Mouse (Mus musculus) adrenal gland, adult 18-20 months (tissue): Measurements from ENCODE around the gene Slc41a2. TPM values are rescaled to one million over a fixed set of nuclear protein-coding genes. Genes with fewer than 3 reads are reported as not detected.
A peak's percentile ranks its signal among the peaks of the same experiment; 100 is the strongest.

Experiments used
- DNase-seq, 2 experiments: peaks; one replicate each; pipeline ENCODE4 v3.0.0; 2021 to 2022; ENCODE audit warnings: low spot score in 2 of 2
- total RNA-seq, 2 experiments: library from RNA; stranded (reverse); gene quantifications; 1 replicate in 1 of 2; 2 replicates in 1 of 2; pipeline ENCODE4 v1.2.3; 2021

Gene Slc41a2
- total RNA-seq, 2 experiments from 2014 or later: 8.3 to 9.6 TPM

- DNase-seq: no peak
Observed at GRCm38 (mm10) chr10:83189071-83189470, 148.6 kb downstream of the Slc41a2 start.

GRCm38 (mm10) chr10:83186984-83187383, 150.7 kb downstream of the Slc41a2 start:
- no peak for DNase-seq

DNA sequence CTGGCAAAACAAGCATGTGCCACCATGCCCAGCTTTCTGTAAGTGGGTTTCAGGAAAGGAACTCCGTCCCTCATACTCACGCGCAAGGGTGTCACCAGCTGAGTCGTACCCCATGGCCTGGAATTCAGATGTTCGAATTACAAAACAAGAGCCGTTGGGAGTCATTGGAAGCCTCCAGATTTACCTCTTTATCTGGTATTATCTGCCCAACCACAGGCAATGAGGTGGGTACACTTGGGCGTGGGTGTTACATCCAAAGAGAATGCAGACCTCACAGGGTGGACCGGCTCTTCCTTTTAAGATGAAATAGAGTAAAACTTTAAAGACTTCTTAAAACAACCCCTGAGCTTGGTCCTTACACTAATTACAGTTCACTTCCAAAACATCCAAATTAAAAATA, 151.5 kb downstream of the Slc41a2 start:
- DNase-seq: no peak

DNA sequence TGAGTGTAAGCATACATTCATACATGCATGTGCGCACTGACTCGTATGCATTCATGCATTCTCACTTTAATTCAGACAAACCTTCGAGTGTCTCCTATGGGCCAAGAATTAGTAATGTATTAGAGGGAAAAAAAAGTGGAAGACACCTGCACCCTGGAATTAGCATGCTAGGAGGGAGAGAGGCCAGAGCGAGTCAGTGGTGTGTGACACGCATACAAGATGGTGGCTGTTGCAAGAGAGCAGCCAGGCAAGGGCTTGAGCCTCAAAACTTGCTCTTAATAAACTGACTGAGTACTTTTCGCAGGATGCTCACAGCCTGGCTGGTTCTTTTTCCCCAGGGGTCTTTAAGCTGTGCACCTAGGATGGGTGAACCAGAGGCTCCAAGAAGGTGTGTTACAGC, 152.6 kb downstream of the Slc41a2 start:
- DNase-seq: no peak

GRCm38 (mm10) chr10:83184480-83185069, 153.1 kb downstream of the Slc41a2 start:
- DNase-seq: no peak

DNA sequence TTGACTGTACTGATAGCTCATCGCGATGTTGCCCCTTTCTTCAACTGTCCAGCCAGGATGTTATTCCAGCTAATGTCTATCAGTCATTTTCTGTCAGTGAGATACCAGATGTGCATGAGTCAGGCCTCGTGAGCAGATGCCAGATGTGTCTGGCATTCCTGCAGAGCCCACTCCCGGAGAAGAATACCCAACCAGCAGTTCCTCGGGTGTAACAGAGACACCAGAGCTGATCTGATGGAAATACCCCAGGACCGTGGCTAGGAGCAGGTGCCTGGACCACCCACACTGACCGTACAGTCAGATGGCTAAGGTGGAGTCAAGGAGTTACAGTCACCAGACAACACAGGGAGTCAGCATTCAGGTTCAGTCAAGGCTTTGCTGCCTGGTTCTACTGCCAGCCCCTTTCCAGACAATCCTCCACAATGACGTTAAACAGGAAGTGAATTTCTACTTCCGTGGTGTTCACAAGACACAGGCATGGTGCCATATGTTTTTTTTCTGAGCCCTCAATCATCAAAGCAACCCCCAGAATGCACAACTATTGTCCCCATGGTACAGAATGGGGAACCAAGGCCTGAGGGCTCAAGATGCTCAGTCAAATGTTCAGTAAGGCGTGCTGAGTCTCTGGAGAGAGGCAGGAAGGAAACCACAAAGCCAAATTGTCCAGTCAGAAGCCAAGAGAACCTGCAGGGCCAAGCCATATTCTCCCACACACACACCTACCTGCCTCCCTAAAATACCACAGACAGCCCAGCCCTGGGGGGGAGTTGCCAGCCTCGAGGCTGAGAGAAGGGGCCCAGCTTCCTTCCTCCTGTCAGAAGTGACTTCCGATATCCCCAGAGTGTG, 153.8 kb downstream of the Slc41a2 start:
- no peak for DNase-seq

- DNase-seq: peak; percentile 64 to 65
Observed at GRCm38 (mm10) chr10:83182573-83182960, 155.1 kb downstream of the Slc41a2 start.

- DNase-seq: no peak
Observed at GRCm38 (mm10) chr10:83181831-83182572, 155.7 kb downstream of the Slc41a2 start.

Other genes with a start within 250 kb of the Slc41a2 start
- under 1 TPM; 0.73 to 0.74 TPM for gene D10Wsu102e, start 22.3 kb upstream of the Slc41a2 start, total RNA-seq
- under 1 TPM; 0.32 to 0.80 TPM for gene Aldh1l2, start 196.3 kb upstream of the Slc41a2 start, total RNA-seq
- gene Washc4, start 205.9 kb upstream of the Slc41a2 start, total RNA-seq: 10 to 100 TPM; 27.0 to 27.6 TPM